Mouse (Mus musculus): ENCODE measurements around the gene Abhd2. TPM values are rescaled to one million over a fixed set of nuclear protein-coding genes. Genes with fewer than 3 reads are reported as not detected.

The Abhd2 gene
- polyA plus RNA-seq, 1 experiment from 2014 or later, result 7.0 TPM

DNA sequence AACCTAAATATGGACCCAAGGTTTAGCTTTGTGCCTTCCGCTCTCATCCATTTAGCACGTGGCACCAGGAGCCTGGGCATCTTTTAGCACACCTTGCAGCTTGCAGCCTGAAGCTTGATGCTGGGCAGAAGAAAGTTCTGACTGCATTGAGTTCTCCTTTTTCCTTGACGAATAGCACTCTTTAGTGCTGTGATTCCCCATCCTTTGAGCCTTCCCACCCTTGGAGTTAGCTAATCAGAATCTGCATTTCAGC, 86.1 kb downstream of the Abhd2 start:
- WGBS, result 91% methylated on average over 3 of the region's 3 CpGs
- no peak overlapping the region for H3K27ac ChIP-seq
- peaks cover 70% of the 10 kb centered on the region for H3K36me3 ChIP-seq

DNA sequence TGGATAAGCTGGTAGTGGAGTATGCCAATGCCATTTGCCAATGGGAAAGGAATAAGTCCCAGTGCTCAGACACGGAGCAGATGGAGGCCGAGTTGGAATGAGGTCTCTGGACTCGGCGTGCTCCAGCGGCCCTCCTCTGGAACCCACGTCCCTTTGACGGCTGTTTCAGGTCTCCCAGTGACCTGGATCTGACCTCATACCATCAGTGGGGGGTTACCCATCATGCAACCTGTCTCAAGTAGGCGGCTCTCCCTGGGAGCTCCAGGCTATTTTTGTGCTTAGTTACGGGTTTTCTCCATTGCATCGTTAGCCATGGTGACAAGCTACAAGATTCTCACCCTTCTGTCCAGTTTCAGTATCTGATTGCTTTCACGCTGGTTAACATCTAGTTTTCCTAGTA, 87.1 kb downstream of the Abhd2 start:
- no peaks in the 10 kb centered on the region for H3K9me3 ChIP-seq (replicated peaks)
- H3K27ac ChIP-seq, result no peak overlapping the region
- H3K4me1 ChIP-seq, result peaks cover 30% of the 10 kb centered on the region
- DNase-seq (ENCODE audit: low spot score), result no peak
- H3K36me3 ChIP-seq, result peaks cover 63% of the 10 kb centered on the region
- WGBS, result 65% methylated on average over 11 of the region's 11 CpGs
- no peak overlapping the region for H3K4me3 ChIP-seq
- no peaks in the 10 kb centered on the region for H3K27me3 ChIP-seq (ENCODE audit: low read depth, poor library complexity, severe bottlenecking)

More for the DNA sequence above, 86.1 kb downstream of the Abhd2 start:
- Histone ChIP-seq H3K27me3 (ENCODE audit: low read depth, poor library complexity, severe bottlenecking) (no peaks in the 10 kb centered on the region), H3K9me3 (replicated peaks) (no peaks in the 10 kb centered on the region), H3K4me1 (peaks cover 30% of the 10 kb centered on the region), H3K4me3 (no peak overlapping the region)
- DNase-seq (ENCODE audit: low spot score), result no peak

DNA sequence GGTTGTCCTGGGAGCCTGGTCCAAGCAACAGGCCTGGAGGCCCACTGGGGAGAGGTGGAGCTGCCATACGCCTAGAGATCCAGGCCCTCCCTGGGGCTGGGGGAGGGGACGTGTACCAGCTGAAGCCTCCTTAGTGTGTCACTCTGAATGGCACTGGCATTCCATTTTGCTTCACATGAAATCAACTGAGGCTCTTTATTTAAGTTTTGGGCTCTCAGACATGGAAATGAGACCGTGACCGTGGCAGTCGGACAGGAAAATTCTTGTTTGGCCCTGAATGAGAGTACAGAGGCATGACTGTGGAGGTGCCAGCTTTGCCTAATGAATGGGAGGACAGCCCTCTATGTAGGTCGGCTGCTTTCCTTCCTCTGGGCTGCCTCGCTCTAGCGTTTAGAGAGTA, 89.2 kb downstream of the Abhd2 start:
- Histone ChIP-seq H3K9me3 (replicated peaks) (no peaks in the 10 kb centered on the region), H3K4me3 (no peak overlapping the region), H3K4me1 (peaks cover 28% of the 10 kb centered on the region), H3K36me3 (peaks cover 45% of the 10 kb centered on the region), H3K27ac (no peak overlapping the region), H3K27me3 (ENCODE audit: low read depth, poor library complexity, severe bottlenecking) (no peaks in the 10 kb centered on the region)
- no peak for DNase-seq (ENCODE audit: low spot score)
- WGBS, result 86% methylated on average over 8 of the region's 8 CpGs

DNA sequence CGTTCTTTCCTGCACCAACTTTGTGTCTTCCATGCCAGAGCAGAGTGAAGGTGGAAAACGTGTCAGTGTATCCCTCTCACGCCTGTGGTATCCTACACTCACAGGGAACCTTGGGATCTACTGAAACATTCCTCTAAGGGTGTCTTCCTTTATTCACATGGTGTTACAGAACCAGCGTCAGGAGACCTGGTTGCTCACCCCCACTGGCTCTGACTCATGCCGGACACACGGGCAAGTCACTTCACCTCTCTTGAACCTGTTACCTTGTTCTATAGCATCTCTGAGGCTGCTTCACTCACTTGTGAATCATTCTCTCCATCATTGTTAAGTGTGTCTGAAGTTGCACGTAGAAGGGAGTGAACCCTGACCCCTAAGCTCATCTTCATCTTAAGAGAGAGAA, 89.8 kb downstream of the Abhd2 start:
- DNase-seq (ENCODE audit: low spot score), result no peak
- H3K4me1 ChIP-seq, result peaks cover 28% of the 10 kb centered on the region
- 92% methylated on average over 7 of the region's 7 CpGs for WGBS
- H3K36me3 ChIP-seq, result peaks cover 41% of the 10 kb centered on the region
- no peaks in the 10 kb centered on the region for H3K27me3 ChIP-seq (ENCODE audit: low read depth, poor library complexity, severe bottlenecking)
- no peaks in the 10 kb centered on the region for H3K9me3 ChIP-seq (replicated peaks)
- H3K27ac ChIP-seq, result 0 out of 2 replicates have a peak overlapping the region, but pooled peaks have one; percentile 11
- no peak overlapping the region for H3K4me3 ChIP-seq

DNA sequence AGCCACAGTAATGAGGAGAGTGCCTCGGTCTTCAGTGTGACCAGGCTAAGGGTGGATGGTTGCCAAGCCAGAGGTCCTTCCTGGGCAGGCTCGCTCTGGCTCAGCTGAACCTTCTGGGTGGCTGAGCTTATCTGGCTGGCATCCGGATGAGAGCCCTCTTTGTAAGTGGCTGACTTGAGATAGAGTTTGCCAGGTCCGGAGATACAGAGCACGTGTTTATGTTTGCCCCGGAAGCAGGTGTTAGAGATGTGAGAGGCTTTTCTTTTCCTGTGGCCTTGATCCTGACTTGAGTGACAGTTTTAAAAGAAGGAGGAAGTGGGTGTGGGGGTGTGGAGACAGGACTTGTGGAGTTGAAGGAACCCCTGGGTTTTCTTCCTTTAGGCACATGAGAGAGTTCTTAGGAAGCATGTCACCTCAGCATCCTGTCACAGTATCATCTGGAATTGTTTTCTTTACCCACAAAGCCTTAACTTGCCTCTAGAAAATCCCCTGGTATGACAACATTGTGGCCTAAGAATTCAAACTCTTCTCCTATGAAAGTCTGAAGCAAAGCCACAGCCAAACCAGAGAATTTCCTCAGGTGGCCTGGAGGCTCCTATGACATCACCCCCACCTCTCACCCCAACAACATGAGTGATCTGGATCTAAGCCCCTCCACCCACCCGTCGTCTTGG, 90.5 kb downstream of the Abhd2 start:
- H3K36me3 ChIP-seq, result peaks cover 34% of the 10 kb centered on the region
- H3K27ac ChIP-seq, result 0 out of 2 replicates have a peak overlapping the region, but pooled peaks have one; percentile 11
- peaks cover 28% of the 10 kb centered on the region for H3K4me1 ChIP-seq
- 76% methylated on average over 8 of the region's 8 CpGs for WGBS
- H3K4me3 ChIP-seq, result no peak overlapping the region
- H3K27me3 ChIP-seq (ENCODE audit: low read depth, poor library complexity, severe bottlenecking), result no peaks in the 10 kb centered on the region
- H3K9me3 ChIP-seq (replicated peaks), result no peaks in the 10 kb centered on the region
- no peak for DNase-seq (ENCODE audit: low spot score)

DNA sequence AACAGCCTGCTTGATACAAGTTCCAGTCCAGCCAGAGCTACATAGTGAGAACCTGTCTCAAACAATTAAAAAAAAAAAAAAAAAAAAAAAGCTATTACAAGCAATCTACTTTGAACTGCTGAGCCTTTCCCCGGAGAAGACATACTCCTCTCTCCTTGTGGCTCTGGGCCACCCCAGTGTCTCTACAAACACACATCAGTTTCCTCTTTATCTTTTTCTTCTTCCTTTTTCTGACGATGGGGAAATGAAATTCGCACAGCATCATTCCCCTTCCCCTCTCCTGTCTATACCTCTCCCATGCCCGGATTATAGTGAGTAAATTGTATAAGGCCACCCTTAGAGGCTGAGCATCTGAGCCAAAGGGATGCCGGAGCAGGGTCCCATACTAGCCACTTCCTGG, 95.7 kb downstream of the Abhd2 start:
- no peak for DNase-seq (ENCODE audit: low spot score)
- 84% methylated on average over 5 of the region's 5 CpGs for WGBS
- H3K27me3 ChIP-seq (ENCODE audit: low read depth, poor library complexity, severe bottlenecking), result no peaks in the 10 kb centered on the region

DNA sequence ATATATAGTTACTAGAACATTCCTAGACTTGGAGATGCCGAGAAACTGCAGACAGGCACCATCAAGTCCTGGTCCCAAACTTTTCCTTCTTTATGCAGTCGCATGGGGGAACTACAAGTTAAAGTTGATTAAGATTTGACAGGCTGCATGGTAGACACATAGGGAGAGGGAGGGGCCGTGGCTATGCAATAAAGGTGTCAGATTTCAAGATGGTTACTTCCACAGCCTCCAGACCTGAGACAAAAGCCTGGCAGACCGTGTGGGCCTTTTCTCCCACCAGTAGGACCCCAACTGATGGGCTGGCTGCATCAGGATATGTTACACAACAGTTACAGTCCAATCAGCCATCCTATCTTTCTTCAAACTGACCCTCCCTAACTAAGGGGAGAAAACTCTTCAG, 96.4 kb downstream of the Abhd2 start:
- Histone ChIP-seq H3K4me1 (peaks cover 16% of the 10 kb centered on the region), H3K27ac (peak overlapping the region; percentile 70), H3K4me3 (no peak overlapping the region), H3K27me3 (ENCODE audit: low read depth, poor library complexity, severe bottlenecking) (no peaks in the 10 kb centered on the region), H3K36me3 (no peaks in the 10 kb centered on the region), H3K9me3 (replicated peaks) (no peaks in the 10 kb centered on the region)
- WGBS, result 38% methylated on average over 4 of the region's 4 CpGs
- no peak for DNase-seq (ENCODE audit: low spot score)

More for the DNA sequence above, 95.7 kb downstream of the Abhd2 start:
- H3K4me1 ChIP-seq, result peaks cover 16% of the 10 kb centered on the region
- H3K36me3 ChIP-seq, result no peaks in the 10 kb centered on the region
- H3K9me3 ChIP-seq (replicated peaks), result no peaks in the 10 kb centered on the region
- H3K4me3 ChIP-seq, result no peak overlapping the region
- H3K27ac ChIP-seq, result no peak overlapping the region

DNA sequence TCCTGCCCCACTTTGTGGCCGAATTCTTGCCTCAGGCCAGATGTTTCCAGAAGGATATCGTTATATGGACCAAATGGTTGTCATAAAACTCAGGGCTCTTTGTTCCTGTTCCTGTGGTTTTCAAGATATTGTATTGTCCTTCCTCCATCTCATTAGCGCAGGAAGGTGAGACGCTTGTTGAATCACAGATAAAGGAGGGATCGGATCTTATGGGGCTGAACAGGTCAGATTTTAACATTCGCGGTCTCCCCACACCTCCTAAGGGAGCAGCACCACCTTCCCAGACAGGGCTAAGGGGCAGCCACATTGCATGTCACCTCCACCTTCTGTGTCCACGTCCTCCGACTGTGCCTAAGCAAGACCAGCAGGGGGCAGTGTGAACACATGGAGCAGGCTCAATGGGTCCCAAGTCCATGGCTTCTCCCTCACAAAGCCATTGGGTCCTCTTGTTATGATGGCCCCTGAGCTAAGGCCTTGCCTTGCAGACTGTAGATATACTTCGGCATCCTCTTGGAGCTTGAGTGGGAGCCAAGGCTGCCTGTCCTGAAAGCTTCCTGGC, 98.4 kb downstream of the Abhd2 start:
- no peaks in the 10 kb centered on the region for H3K27me3 ChIP-seq (ENCODE audit: low read depth, poor library complexity, severe bottlenecking)
- DNase-seq (ENCODE audit: low spot score), result peak; percentile 86
- WGBS, result 36% methylated on average over 10 of the region's 10 CpGs
- H3K9me3 ChIP-seq (replicated peaks), result no peaks in the 10 kb centered on the region
- H3K27ac ChIP-seq, result peak overlapping the region; percentile 53; the same call in 1 of the 2 replicates
- H3K36me3 ChIP-seq, result no peaks in the 10 kb centered on the region
- peaks cover 16% of the 10 kb centered on the region for H3K4me1 ChIP-seq
- no peak overlapping the region for H3K4me3 ChIP-seq

DNA sequence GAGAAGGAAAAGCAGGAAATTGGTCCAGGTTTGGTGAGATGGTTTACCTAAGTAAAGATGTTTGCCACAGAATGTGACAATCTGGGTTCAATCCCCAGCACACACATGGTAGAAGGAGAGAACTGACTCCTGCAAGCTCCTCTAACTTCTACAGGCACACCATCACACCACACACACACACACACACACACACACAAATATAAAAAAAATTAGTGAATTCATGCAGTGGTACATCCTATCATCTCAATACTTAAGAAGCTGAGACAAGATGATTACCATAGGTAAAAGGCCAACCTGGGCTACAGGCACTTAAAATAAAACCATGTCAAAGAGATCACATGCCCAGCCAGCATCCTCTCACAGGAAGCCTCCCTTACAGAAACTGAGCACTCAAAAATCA, 101.0 kb downstream of the Abhd2 start:
- no peaks in the 10 kb centered on the region for H3K9me3 ChIP-seq (replicated peaks)
- no peaks in the 10 kb centered on the region for H3K27me3 ChIP-seq (ENCODE audit: low read depth, poor library complexity, severe bottlenecking)
- H3K4me1 ChIP-seq, result peaks cover 16% of the 10 kb centered on the region
- no peaks in the 10 kb centered on the region for H3K36me3 ChIP-seq
- DNase-seq (ENCODE audit: low spot score), result no peak
- H3K27ac ChIP-seq, result no peak overlapping the region
- no peak overlapping the region for H3K4me3 ChIP-seq

DNA sequence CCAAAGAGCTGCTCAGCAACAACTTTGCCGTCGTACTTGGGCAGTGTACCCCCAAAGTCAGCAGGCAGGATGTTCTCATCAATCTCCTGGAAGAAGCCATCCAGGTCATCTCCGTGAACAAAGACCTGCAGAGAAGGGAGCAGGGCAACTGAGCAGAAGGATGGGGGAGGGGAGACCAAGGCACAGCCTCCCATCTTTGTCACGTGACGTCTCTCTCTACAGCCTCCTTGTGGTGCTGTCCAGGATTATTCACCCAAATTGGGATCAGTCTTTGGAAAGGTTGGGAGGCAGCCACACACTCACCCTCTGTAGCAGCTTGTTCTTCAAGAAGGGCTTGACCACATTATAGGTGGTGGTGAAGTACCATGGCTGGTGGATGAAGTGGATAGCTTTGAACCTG, 102.6 kb downstream of the Abhd2 start:
- no peak for DNase-seq (ENCODE audit: low spot score)
- WGBS, result 75% methylated on average over 5 of the region's 5 CpGs
- Histone ChIP-seq H3K4me3 (no peak overlapping the region), H3K36me3 (no peaks in the 10 kb centered on the region), H3K4me1 (peaks cover 10% of the 10 kb centered on the region), H3K27ac (no peak overlapping the region), H3K9me3 (replicated peaks) (no peaks in the 10 kb centered on the region), H3K27me3 (ENCODE audit: low read depth, poor library complexity, severe bottlenecking) (no peaks in the 10 kb centered on the region)

DNA sequence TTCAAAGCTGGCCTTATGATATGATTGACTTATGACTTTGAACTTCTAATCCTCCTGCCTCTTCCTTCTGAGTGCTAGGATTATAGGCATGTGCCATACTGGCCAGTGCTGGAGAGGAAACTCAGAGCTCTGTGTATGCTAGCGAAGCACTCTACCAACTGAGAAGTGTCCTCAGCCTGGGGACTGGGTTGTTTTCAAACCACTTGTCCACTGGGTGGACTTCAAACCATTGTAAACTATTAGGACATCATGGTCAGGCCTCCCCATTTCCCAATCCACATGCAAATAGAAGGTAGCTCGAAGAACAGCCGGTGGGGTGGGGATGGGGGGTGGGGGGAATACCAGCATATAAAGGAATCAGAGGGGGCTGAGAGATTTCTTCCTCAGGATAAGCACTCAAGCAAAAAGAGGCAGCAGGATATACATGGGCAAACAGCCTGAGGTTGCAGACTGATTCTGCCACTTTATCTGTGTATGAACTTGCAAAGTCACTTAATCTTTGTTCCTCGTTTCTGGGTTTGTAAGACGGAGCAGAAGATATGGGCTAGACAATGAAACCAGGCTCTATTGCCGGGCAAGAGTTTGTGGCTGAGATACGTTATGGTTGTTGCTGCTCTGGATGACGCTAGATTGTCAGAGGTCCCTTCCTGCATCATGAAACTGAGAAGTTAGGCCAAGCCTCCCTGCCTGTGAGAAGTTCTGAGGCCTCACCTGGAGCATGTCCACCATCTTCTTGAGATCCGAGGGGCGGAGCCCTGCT, 103.7 kb downstream of the Abhd2 start:
- no peaks in the 10 kb centered on the region for H3K36me3 ChIP-seq
- no peak overlapping the region for H3K4me3 ChIP-seq
- no peaks in the 10 kb centered on the region for H3K9me3 ChIP-seq (replicated peaks)
- no peak for DNase-seq (ENCODE audit: low spot score)
- WGBS, result 87% methylated on average over 10 of the region's 10 CpGs
- no peaks in the 10 kb centered on the region for H3K27me3 ChIP-seq (ENCODE audit: low read depth, poor library complexity, severe bottlenecking)
- no peak overlapping the region for H3K27ac ChIP-seq
- peaks cover under 1% of the 10 kb centered on the region; the same call in 1 of the 2 replicates for H3K4me1 ChIP-seq

DNA sequence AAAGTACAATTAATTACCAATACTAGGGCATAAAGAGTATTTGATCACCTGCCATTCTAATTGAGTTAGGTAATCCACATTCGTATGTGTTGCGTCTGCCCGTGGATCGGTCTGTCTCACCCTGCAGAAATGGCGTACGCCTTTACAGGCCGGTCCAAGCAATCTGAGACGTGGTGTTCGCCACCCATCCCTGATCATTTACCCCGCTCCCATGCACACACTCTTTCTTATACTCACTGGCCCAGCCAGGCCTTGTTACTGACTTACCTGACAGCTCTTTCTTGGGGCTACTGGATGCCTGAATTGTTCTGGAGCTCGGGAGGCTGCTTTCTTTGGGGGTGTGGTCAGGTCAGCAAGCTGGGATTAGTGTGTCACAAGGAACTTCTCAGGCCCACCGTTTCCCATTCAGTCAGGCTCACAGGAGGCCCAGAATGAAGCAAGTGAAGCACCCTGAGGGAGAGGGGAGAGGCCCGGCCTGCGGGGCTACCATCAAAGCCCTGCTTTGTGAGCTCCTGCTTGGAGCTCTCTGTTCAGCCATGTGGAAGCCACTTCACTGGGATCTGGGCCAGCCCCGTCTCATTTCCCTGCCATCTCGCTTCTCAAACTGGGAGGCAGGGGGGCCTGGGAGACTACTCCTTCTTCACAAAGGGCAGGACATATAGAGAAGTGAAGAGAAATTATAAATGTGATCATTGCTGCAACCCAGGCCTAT, 113.6 kb downstream of the Abhd2 start, which contains the start of gene Rlbp1:
Gene Rlbp1 (minus strand): TSS at position 627 of the 712 bp plus-strand sequence.
- WGBS, result 72% methylated on average over 16 of the region's 16 CpGs
- no peaks in the 10 kb centered on the region for H3K9me3 ChIP-seq (replicated peaks)
- H3K4me3 ChIP-seq, result no peak within 1 kb of the TSS
- peaks cover 24% of the 10 kb centered on the region for H3K4me1 ChIP-seq
- peak within 1 kb of the TSS; percentile 51; the same call in 1 of the 2 replicates for H3K27ac ChIP-seq
- H3K36me3 ChIP-seq, result no peaks in the 10 kb centered on the region
- no peak for DNase-seq (ENCODE audit: low spot score)
- H3K27me3 ChIP-seq (ENCODE audit: low read depth, poor library complexity, severe bottlenecking), result no peaks in the 10 kb centered on the region

DNA sequence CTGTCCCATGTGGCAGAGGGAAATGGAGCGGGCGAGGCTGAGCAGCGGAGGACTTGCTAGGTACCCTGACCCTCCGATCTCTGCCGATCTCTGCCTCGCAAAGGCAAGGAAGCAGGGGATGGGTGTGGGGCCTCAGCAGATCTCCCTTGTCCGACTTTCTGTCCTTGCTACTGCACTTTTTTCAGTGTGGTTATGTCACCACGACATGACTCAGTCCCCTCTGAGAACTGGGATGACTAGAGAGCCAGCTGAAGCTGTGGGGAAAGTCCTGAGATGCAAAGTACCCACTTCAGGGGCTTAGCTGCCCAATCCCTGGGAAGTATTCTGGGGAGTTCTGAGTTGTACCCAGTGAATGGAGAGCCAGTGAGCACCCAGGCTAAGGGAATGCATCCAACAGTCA, 114.1 kb downstream of the Abhd2 start:
- Histone ChIP-seq H3K4me1 (peaks cover 26% of the 10 kb centered on the region), H3K27me3 (ENCODE audit: low read depth, poor library complexity, severe bottlenecking) (no peaks in the 10 kb centered on the region), H3K36me3 (no peaks in the 10 kb centered on the region), H3K4me3 (no peak overlapping the region), H3K9me3 (replicated peaks) (no peaks in the 10 kb centered on the region), H3K27ac (peak overlapping the region; percentile 51; the same call in 1 of the 2 replicates)
- WGBS, result 77% methylated on average over 8 of the region's 8 CpGs
- DNase-seq (ENCODE audit: low spot score), result no peak
